Mouse (Mus musculus) spleen, adult 2 months (tissue): ENCODE results near the gene Vdac1.

Experiments used
- CTCF ChIP-seq: fragments of 200-500 bp; IDR thresholded peaks from 2 replicates; pipeline ENCODE4 v1.5.1; 2011; ENCODE audit warnings: mild to moderate bottlenecking, inconsistent platforms; ENCODE audit not compliant: insufficient read depth, insufficient read length, insufficient replicate concordance; ENCODE audit errors: extremely low read depth
- POLR2A ChIP-seq: fragments of 200-500 bp; IDR thresholded peaks from 2 replicates; pipeline ENCODE4 v1.6.1; 2011; ENCODE audit warnings: low read depth, low read length, inconsistent platforms

DNA sequence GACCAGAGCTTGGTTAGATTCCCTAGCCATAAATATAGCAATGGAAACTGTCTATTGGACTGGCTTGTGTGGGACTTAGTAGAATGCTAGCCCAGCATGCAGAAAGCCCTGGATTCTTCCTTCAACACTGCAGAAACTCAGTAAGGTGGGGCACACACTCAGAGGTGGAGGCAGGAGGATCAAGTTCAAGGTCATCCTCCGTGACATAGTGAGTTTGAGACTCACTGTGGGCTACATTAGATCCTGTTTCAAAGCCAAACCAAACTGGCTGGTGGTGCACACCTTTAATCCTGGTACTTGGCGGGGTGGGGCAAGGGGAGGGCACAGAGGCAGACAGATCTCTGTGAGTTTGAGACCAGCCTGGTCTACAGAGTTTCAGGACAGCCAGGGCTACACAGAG lies 3.7 kb downstream of the Vdac1 start:
- TF ChIP-seq CTCF (no peak), POLR2A (no peak)
